Mouse (Mus musculus) spleen, adult 2 months (tissue): ENCODE measurements around the gene Adnp. TPM values are rescaled to one million over a fixed set of nuclear protein-coding genes. Genes with fewer than 3 reads are reported as not detected.

ENCODE experiments used
- DNase-seq, 2 experiments: peaks; one replicate each; pipeline versions ENCODE4 v3.0.0 to v3.0.0-alpha.2; 2012 to 2021; ENCODE audit warnings: low spot score in 2 of 2, low read depth in 1 of 2
- H3K27ac ChIP-seq: fragments of 200-500 bp; 2 replicates; pipeline ENCODE4 v1.5.1; 2012; ENCODE audit warnings: low read length, inconsistent platforms; ENCODE audit not compliant: insufficient read depth
- H3K27me3 ChIP-seq: fragments of 200-500 bp; 2 replicates; pipeline ENCODE4 v1.6.1; 2012; ENCODE audit warnings: mild to moderate bottlenecking, moderate library complexity, low read length, inconsistent platforms; ENCODE audit not compliant: control insufficient read depth, insufficient read depth
- H3K36me3 ChIP-seq: fragments of 200-500 bp; 2 replicates; pipeline ENCODE4 v1.6.1; 2012; ENCODE audit warnings: mild to moderate bottlenecking, low read length, inconsistent platforms; ENCODE audit not compliant: control insufficient read depth, insufficient read depth
- H3K4me1 ChIP-seq: fragments of 200-500 bp; 2 replicates; pipeline ENCODE4 v1.6.1; 2011; ENCODE audit warnings: inconsistent platforms; ENCODE audit not compliant: control insufficient read depth, insufficient read depth, insufficient read length
- H3K4me3 ChIP-seq: fragments of 200-500 bp; 2 replicates; pipeline ENCODE4 v1.5.1; 2011; ENCODE audit warnings: mild to moderate bottlenecking, inconsistent platforms; ENCODE audit not compliant: insufficient read depth, insufficient read length; ENCODE audit errors: extremely low read depth
- CTCF ChIP-seq: fragments of 200-500 bp; IDR thresholded peaks from 2 replicates; pipeline ENCODE4 v1.5.1; 2011; ENCODE audit warnings: mild to moderate bottlenecking, inconsistent platforms; ENCODE audit not compliant: insufficient read depth, insufficient read length, insufficient replicate concordance; ENCODE audit errors: extremely low read depth
- POLR2A ChIP-seq: fragments of 200-500 bp; IDR thresholded peaks from 2 replicates; pipeline ENCODE4 v1.6.1; 2011; ENCODE audit warnings: low read depth, low read length, inconsistent platforms
- WGBS: fragments of 180-500 bp; shearing (Covaris S2); methylation state at CpG from one replicate; pipeline ENCODE4 v1.1.7; 2018; 5-methylcytosine and 5-hydroxymethylcytosine counted together
- polyA plus RNA-seq: library from polyadenylated mRNA; depleted of rRNA; stranded (reverse); fragments of >200 nt; gene quantifications from 2 replicates; pipeline ENCODE4 v1.2.3, GENCODE M21; 2012

Adnp gene
- polyA plus RNA-seq, 1 experiment, result 15.7 TPM

DNA sequence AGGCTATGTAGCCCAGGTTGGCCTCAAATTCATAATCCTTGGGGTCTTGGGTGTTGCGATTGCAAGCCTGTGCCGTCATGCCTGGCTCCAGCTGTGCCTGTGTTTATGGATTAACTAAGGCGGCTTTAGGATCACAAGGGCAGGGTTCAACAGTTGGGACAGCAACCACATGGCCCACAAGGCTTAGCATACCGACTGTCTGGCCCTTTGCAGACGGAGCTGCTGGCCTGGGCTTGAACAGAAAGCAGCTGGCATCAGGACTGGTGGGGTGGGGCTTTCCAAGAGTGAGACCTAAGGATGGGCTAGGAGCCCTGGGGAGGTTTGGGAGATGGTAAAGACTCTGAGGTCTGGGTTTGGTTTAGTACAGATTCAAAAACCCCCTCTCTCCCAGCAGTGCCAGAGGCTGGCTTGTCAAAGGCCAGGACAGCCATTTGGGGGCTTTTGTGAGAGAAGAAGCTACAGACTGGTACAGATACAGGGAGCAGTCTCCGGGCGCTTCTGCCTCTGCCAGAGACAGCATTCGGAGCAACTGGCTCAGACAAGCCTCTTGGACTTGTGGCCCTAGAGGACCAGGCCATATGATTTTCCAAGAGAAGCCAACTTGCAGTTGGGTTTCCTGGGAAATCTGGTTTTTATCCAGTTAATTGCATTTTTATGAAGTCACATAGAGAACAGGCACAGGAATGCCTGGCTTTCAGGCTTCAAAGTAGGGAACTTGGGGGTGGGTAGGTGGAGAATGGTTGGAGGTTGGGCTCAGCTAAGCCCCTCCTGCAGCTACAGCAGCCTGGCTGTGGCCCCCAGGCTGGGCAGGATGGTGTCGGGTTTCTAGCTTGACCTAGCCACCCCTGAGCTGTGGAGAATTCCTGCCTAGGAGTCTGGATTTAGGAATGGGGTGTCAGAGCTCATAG lies 37.8 kb downstream of the Adnp start:
- 87% methylated on average over 9 of the region's 9 CpGs for WGBS
- no peak for TF ChIP-seq CTCF
- no peak for TF ChIP-seq POLR2A
- Histone ChIP-seq H3K27me3 (no peaks in the 10 kb centered on the region), H3K36me3 (no peaks in the 10 kb centered on the region), H3K4me3 (no peak overlapping the region), H3K27ac (no peak overlapping the region), H3K4me1 (no peaks in the 10 kb centered on the region; the same call in 1 of the 2 replicates)
- no peak for DNase-seq

- Histone ChIP-seq H3K27ac (no peak overlapping the region), H3K4me1 (no peaks in the 10 kb centered on the region; the same call in 1 of the 2 replicates), H3K27me3 (no peaks in the 10 kb centered on the region), H3K4me3 (no peak overlapping the region), H3K36me3 (no peaks in the 10 kb centered on the region)
- no peak for DNase-seq
- TF ChIP-seq CTCF (no peak), POLR2A (no peak)
- 86% methylated on average over 3 of the region's 3 CpGs for WGBS
Observed at GRCm38 (mm10) chr2:168167781-168168180, 39.1 kb downstream of the Adnp start.

DNA sequence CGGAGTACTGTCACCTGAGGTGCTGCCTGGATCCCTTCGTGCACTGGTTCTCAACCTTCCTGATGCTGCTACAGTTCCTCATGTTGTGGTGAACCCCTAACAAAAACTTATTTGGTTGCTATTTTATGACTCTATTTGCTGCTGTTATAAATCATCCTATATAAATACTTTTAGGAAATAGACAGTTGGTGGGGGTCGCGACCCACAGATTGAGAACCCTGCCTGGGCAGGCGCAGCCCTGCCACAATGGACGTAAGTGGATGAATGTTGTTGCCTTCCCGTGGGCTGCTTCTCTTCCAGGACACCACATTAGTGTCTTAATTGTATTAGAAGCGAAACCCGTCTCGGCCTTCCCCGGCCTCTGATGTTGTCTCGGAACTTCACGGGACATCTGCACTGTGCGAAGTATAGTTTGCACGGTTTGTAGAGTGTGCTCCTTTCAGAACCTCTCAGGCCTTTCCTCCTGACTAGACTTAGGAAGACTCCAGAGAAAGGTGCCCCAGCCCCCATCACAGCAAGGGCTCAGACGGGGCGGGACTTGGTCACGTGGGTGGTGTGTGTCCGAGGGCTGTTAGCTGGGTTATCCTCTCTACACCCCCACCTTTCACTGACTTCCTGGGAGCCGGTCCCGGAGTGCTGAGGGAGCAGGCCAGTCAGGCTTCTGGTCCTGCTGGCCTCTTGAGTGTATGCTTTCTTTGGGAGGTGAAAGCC lies 40.0 kb downstream of the Adnp start:
- TF ChIP-seq POLR2A (no peak), CTCF (no peak)
- Histone ChIP-seq H3K36me3 (no peaks in the 10 kb centered on the region), H3K4me1 (no peaks in the 10 kb centered on the region; the same call in 1 of the 2 replicates), H3K27ac (no peak overlapping the region), H3K27me3 (no peaks in the 10 kb centered on the region), H3K4me3 (no peak overlapping the region)
- WGBS, result 84% methylated on average over 21 of the region's 21 CpGs
- no peak for DNase-seq

- Histone ChIP-seq H3K4me1 (peaks cover 6% of the 10 kb centered on the region), H3K36me3 (no peaks in the 10 kb centered on the region), H3K27me3 (0 out of 2 replicates have a peak, but pooled peaks cover 3% of the 10 kb centered on the region), H3K4me3 (no peak overlapping the region), H3K27ac (no peak overlapping the region)
- no peak for TF ChIP-seq POLR2A
- no peak for TF ChIP-seq CTCF
- DNase-seq, result no peak
- WGBS, result 6% methylated on average over 14 of the region's 14 CpGs
Observed at GRCm38 (mm10) chr2:168161978-168162377, 44.9 kb downstream of the Adnp start.

- no peak overlapping the region for H3K4me3 ChIP-seq
- 0 out of 2 replicates have a peak, but pooled peaks cover 3% of the 10 kb centered on the region for H3K27me3 ChIP-seq
- no peak overlapping the region for H3K27ac ChIP-seq
- H3K36me3 ChIP-seq, result no peaks in the 10 kb centered on the region
- TF ChIP-seq POLR2A (no peak), CTCF (no peak)
- 30% methylated on average over 11 of the region's 11 CpGs for WGBS
- peaks cover 6% of the 10 kb centered on the region for H3K4me1 ChIP-seq
- DNase-seq, result no peak
Observed at GRCm38 (mm10) chr2:168161514-168161971, 45.4 kb downstream of the Adnp start.

DNA sequence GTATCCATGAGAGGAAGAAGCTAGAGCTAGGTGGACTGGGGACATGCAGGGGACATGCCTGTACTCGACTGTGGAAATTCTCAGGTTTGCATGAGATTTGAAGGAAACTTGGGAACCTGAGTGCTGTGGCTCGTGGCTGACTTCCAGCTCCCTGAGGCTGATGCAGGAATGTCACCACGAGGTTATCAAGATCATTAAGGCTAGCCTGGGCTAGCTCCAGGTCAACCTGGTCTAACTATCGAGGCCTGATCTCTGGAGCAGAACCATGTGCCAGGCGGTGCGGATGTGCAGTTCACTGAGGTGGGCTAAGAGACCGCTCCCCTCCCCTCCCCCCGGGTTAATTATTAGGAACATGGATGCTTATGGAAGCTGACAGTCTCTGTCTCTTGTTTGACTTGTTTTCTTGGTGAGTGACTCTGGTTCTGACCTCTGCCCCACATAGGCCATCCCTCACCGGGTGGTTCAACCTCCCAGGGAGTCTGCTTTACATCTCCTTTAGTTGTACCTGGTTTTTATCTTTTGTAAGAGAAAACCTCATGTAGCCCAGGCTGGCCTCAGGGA lies 46.5 kb downstream of the Adnp start:
- DNase-seq, result no peak
- 0 out of 2 replicates have a peak, but pooled peaks cover 3% of the 10 kb centered on the region for H3K27me3 ChIP-seq
- 84% methylated on average over 9 of the region's 9 CpGs for WGBS
- H3K36me3 ChIP-seq, result no peaks in the 10 kb centered on the region
- no peak overlapping the region for H3K4me3 ChIP-seq
- peaks cover 6% of the 10 kb centered on the region for H3K4me1 ChIP-seq
- TF ChIP-seq CTCF, result no peak
- no peak for TF ChIP-seq POLR2A
- no peak overlapping the region for H3K27ac ChIP-seq
